Mouse (Mus musculus): ENCODE measurements at regions not wholly inside any gene's neighbourhood (a gene's known extent, or its start where the extent isn't known, plus 50 kb on each side); places are given as distances from the start of the nearest gene placed in this dataset.

GRCm38 (mm10) chr12:70696256-70696655, 129.1 kb upstream of the Frmd6 start:
- H3K4me3 ChIP-seq (replicated peaks; ENCODE audit: low read depth, low read length), result no peak overlapping the region
- H3K27me3 ChIP-seq (ENCODE audit: control insufficient read depth, insufficient read depth, low read length), result no peaks in the 10 kb centered on the region
- H3K4me2 ChIP-seq (ENCODE audit: low read length), result no peak overlapping the region
- H3K9me3 ChIP-seq (ENCODE audit: control insufficient read depth, low read length), result no peaks in the 10 kb centered on the region
- H3K9ac ChIP-seq (replicated peaks; ENCODE audit: low read length), result no peak overlapping the region
- H3K36me3 ChIP-seq (ENCODE audit: control insufficient read depth, insufficient read depth, low read length), result no peaks in the 10 kb centered on the region
- H3K4me1 ChIP-seq (ENCODE audit: control insufficient read depth, insufficient read depth, low read length), result no peaks in the 10 kb centered on the region
- DNase-seq (no peak), ATAC-seq (ENCODE audit: low FRiP score, low TSS enrichment) (no peak)
- no peak overlapping the region for H3K27ac ChIP-seq (replicated peaks; ENCODE audit: low read depth, low read length)
- WGBS, result 78% methylated on average over 6 of the region's 6 CpGs

GRCm38 (mm10) chr12:70698466-70698865, 126.8 kb upstream of the Frmd6 start:
- Histone ChIP-seq H3K27ac (replicated peaks; ENCODE audit: low read depth, low read length) (no peak overlapping the region), H3K4me3 (replicated peaks; ENCODE audit: low read depth, low read length) (no peak overlapping the region), H3K9ac (replicated peaks; ENCODE audit: low read length) (no peak overlapping the region), H3K9me3 (ENCODE audit: control insufficient read depth, low read length) (no peaks in the 10 kb centered on the region), H3K4me2 (ENCODE audit: low read length) (no peak overlapping the region), H3K27me3 (ENCODE audit: control insufficient read depth, insufficient read depth, low read length) (no peaks in the 10 kb centered on the region), H3K4me1 (ENCODE audit: control insufficient read depth, insufficient read depth, low read length) (no peaks in the 10 kb centered on the region), H3K36me3 (ENCODE audit: control insufficient read depth, insufficient read depth, low read length) (no peaks in the 10 kb centered on the region)
- 85% methylated on average over 6 of the region's 6 CpGs for WGBS
- DNase-seq (no peak), ATAC-seq (ENCODE audit: low FRiP score, low TSS enrichment) (no peak)

GRCm38 (mm10) chr12:70702473-70702872, 122.8 kb upstream of the Frmd6 start:
- H3K4me2 ChIP-seq (ENCODE audit: low read length), result no peak overlapping the region
- no peaks in the 10 kb centered on the region for H3K4me1 ChIP-seq (ENCODE audit: control insufficient read depth, insufficient read depth, low read length)
- no peak for ATAC-seq (ENCODE audit: low FRiP score, low TSS enrichment)
- H3K9ac ChIP-seq (replicated peaks; ENCODE audit: low read length), result no peak overlapping the region
- WGBS, result 94% methylated on average over 5 of the region's 5 CpGs
- H3K27me3 ChIP-seq (ENCODE audit: control insufficient read depth, insufficient read depth, low read length), result no peaks in the 10 kb centered on the region
- no peaks in the 10 kb centered on the region for H3K36me3 ChIP-seq (ENCODE audit: control insufficient read depth, insufficient read depth, low read length)
- no peak for DNase-seq
- H3K27ac ChIP-seq (replicated peaks; ENCODE audit: low read depth, low read length), result no peak overlapping the region
- no peak overlapping the region for H3K4me3 ChIP-seq (replicated peaks; ENCODE audit: low read depth, low read length)
- no peaks in the 10 kb centered on the region for H3K9me3 ChIP-seq (ENCODE audit: control insufficient read depth, low read length)

- H3K27me3 ChIP-seq (ENCODE audit: control insufficient read depth, insufficient read depth, low read length), result no peaks in the 10 kb centered on the region
- 89% methylated on average over 11 of the region's 11 CpGs for WGBS
- no peak overlapping the region for H3K4me3 ChIP-seq (replicated peaks; ENCODE audit: low read depth, low read length)
Measured at GRCm38 (mm10) chr12:70706806-70707628, 118.3 kb upstream of the Frmd6 start.

GRCm38 (mm10) chr12:70707629-70708289, 117.6 kb upstream of the Frmd6 start:
- Histone ChIP-seq H3K36me3 (ENCODE audit: control insufficient read depth, insufficient read depth, low read length) (no peaks in the 10 kb centered on the region), H3K9me3 (ENCODE audit: control insufficient read depth, low read length) (no peaks in the 10 kb centered on the region), H3K4me1 (ENCODE audit: control insufficient read depth, insufficient read depth, low read length) (no peaks in the 10 kb centered on the region), H3K9ac (replicated peaks; ENCODE audit: low read length) (no peak overlapping the region), H3K27me3 (ENCODE audit: control insufficient read depth, insufficient read depth, low read length) (no peaks in the 10 kb centered on the region), H3K4me3 (replicated peaks; ENCODE audit: low read depth, low read length) (no peak overlapping the region), H3K27ac (replicated peaks; ENCODE audit: low read depth, low read length) (no peak overlapping the region), H3K4me2 (ENCODE audit: low read length) (no peak overlapping the region)
- WGBS, result 77% methylated on average over 6 of the region's 6 CpGs
- DNase-seq (no peak), ATAC-seq (ENCODE audit: low FRiP score, low TSS enrichment) (no peak)

More at GRCm38 (mm10) chr12:70706806-70707628, 118.3 kb upstream of the Frmd6 start:
- H3K9ac ChIP-seq (replicated peaks; ENCODE audit: low read length), result no peak overlapping the region
- H3K4me2 ChIP-seq (ENCODE audit: low read length), result no peak overlapping the region
- no peaks in the 10 kb centered on the region for H3K9me3 ChIP-seq (ENCODE audit: control insufficient read depth, low read length)
- no peaks in the 10 kb centered on the region for H3K4me1 ChIP-seq (ENCODE audit: control insufficient read depth, insufficient read depth, low read length)
- DNase-seq (no peak), ATAC-seq (ENCODE audit: low FRiP score, low TSS enrichment) (no peak)
- no peak overlapping the region for H3K27ac ChIP-seq (replicated peaks; ENCODE audit: low read depth, low read length)
- no peaks in the 10 kb centered on the region for H3K36me3 ChIP-seq (ENCODE audit: control insufficient read depth, insufficient read depth, low read length)

- 90% methylated on average over 5 of the region's 5 CpGs for WGBS
- no peak overlapping the region for H3K27ac ChIP-seq (replicated peaks; ENCODE audit: low read depth, low read length)
- no peak for ATAC-seq (ENCODE audit: low FRiP score, low TSS enrichment)
Measured at GRCm38 (mm10) chr12:70708290-70708668, 117.0 kb upstream of the Frmd6 start.

GRCm38 (mm10) chr12:70710311-70710710, 115.0 kb upstream of the Frmd6 start:
- ATAC-seq (ENCODE audit: low FRiP score, low TSS enrichment), result no peak
- H3K36me3 ChIP-seq (ENCODE audit: control insufficient read depth, insufficient read depth, low read length), result no peaks in the 10 kb centered on the region
- 97% methylated on average over 7 of the region's 7 CpGs for WGBS

More at GRCm38 (mm10) chr12:70708290-70708668, 117.0 kb upstream of the Frmd6 start:
- no peaks in the 10 kb centered on the region for H3K27me3 ChIP-seq (ENCODE audit: control insufficient read depth, insufficient read depth, low read length)
- H3K9ac ChIP-seq (replicated peaks; ENCODE audit: low read length), result no peak overlapping the region
- H3K4me2 ChIP-seq (ENCODE audit: low read length), result no peak overlapping the region
- H3K4me3 ChIP-seq (replicated peaks; ENCODE audit: low read depth, low read length), result no peak overlapping the region
- no peaks in the 10 kb centered on the region for H3K4me1 ChIP-seq (ENCODE audit: control insufficient read depth, insufficient read depth, low read length)
- no peaks in the 10 kb centered on the region for H3K36me3 ChIP-seq (ENCODE audit: control insufficient read depth, insufficient read depth, low read length)
- H3K9me3 ChIP-seq (ENCODE audit: control insufficient read depth, low read length), result no peaks in the 10 kb centered on the region
- no peak for DNase-seq

GRCm38 (mm10) chr12:70711030-70711429, 114.3 kb upstream of the Frmd6 start:
- no peak overlapping the region for H3K4me3 ChIP-seq (replicated peaks; ENCODE audit: low read depth, low read length)
- no peak overlapping the region for H3K4me2 ChIP-seq (ENCODE audit: low read length)
- no peaks in the 10 kb centered on the region for H3K4me1 ChIP-seq (ENCODE audit: control insufficient read depth, insufficient read depth, low read length)
- H3K27me3 ChIP-seq (ENCODE audit: control insufficient read depth, insufficient read depth, low read length), result no peaks in the 10 kb centered on the region
- WGBS, result 82% methylated on average over 5 of the region's 5 CpGs
- DNase-seq, result no peak
- no peak for ATAC-seq (ENCODE audit: low FRiP score, low TSS enrichment)
- no peak overlapping the region for H3K27ac ChIP-seq (replicated peaks; ENCODE audit: low read depth, low read length)
- no peak overlapping the region for H3K9ac ChIP-seq (replicated peaks; ENCODE audit: low read length)
- no peaks in the 10 kb centered on the region for H3K36me3 ChIP-seq (ENCODE audit: control insufficient read depth, insufficient read depth, low read length)
- H3K9me3 ChIP-seq (ENCODE audit: control insufficient read depth, low read length), result no peaks in the 10 kb centered on the region

More at GRCm38 (mm10) chr12:70710311-70710710, 115.0 kb upstream of the Frmd6 start:
- no peak overlapping the region for H3K4me3 ChIP-seq (replicated peaks; ENCODE audit: low read depth, low read length)
- H3K4me2 ChIP-seq (ENCODE audit: low read length), result no peak overlapping the region
- no peak overlapping the region for H3K27ac ChIP-seq (replicated peaks; ENCODE audit: low read depth, low read length)
- H3K9me3 ChIP-seq (ENCODE audit: control insufficient read depth, low read length), result no peaks in the 10 kb centered on the region
- no peak overlapping the region for H3K9ac ChIP-seq (replicated peaks; ENCODE audit: low read length)
- H3K4me1 ChIP-seq (ENCODE audit: control insufficient read depth, insufficient read depth, low read length), result no peaks in the 10 kb centered on the region
- no peak for DNase-seq
- no peaks in the 10 kb centered on the region for H3K27me3 ChIP-seq (ENCODE audit: control insufficient read depth, insufficient read depth, low read length)

Data from midbrain, embryonic 14.5 days (tissue).